Mouse (Mus musculus) ovary, postnatal 10 days (tissue): Measurements from ENCODE around the gene B3gnt6.
"Not testable (repeated sequence)": the region's sequence is repeated elsewhere in the genome, so short reads cannot be mapped to it uniquely, and the experiment has no call there.

Experiments
- DNase-seq: peaks from one replicate; pipeline ENCODE4 v3.0.0; 2022; ENCODE audit warnings: low spot score

B3gnt6 gene

DNA sequence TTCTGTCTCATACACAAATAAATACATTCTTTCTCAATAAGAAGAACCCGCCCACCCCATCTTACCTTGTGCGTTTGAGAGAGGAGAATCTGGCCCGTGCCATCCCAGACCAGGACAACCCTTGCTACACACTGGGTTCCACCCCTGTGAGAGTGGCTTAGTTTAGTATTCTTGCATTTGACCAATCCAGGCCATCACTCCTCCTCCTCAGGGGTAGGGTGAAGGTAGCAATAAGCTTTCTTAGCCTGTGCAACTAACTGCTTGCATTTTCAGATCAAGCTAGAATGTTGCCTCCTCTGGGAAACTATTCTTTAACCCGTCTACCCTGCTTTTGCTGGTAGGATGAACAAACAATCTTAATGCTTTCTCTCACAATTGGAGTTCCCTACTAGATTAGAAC, at the start of gene B3gnt6:
TSS of gene B3gnt6 (minus strand) at position 101 of the 400 bp plus-strand sequence.
- DNase-seq = no peak

DNA sequence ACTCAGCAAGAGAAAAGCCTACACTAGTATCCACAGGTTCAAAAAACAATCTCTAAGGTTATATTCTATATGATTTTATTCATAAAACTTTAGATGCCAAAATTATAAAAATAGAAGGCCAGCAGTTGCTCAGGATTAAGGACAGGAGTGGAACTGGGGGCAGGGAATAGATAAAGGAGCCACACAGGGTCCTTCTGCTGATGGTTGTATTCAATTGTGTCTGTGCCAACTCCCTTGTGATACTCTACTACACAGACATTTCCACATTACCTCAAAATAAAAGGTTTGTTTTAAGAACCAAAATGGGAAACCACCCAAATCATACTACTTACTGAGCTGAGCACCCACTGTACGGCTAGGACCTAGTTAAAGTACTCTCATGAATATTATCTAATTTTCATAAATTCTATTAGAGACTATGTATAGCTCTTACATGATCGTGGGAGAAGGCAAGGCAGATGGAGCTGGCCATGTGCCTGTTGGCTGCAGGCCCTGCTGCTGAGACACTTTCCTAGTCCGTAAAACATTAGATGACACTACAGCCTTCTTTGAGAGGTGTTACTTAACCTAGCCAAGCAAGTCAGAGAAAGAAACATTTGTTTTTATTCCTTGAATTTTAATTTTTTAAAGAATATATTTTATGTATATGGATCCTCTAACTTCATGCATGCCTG, 37.5 kb upstream of the B3gnt6 start:
- DNase-seq = no peak

DNA sequence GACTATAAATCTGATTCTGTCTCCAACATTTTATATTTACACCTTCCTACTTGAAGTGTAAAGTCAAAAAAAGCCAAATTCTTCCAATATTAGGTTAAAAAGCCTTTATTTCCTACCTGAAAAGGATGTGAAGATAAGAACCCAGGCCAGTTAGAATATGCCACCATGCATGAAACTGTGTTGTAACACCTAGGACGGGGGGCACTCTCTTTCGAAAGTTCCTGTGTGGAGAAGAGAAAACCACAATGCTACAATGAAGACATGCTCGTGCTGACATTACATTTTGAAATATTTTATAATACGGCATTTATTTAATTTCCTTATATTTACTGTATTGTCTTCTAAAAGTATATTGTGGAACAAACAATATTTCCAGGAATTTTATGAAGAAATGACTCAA, 24.5 kb upstream of the B3gnt6 start:
- no peak for DNase-seq

DNA sequence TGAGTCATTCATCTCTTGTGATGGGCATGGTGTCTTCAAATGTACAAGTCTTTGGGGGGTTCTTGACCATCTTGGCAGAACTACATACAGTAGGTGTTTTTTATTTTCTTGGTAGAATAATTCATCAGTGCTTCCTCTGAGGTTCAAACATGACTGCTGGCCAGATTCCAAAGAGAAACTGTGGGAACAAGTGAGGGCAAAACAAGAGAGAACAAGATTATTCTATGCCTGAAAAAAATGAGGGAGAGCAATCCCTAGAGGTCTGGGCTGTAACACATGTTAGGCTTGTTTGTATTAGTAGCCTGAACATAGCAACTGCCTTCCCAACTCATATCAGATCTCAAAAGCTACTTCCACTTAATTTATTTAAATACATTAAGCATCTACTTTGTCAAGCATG, 17.4 kb upstream of the B3gnt6 start:
- no peak for DNase-seq

DNA sequence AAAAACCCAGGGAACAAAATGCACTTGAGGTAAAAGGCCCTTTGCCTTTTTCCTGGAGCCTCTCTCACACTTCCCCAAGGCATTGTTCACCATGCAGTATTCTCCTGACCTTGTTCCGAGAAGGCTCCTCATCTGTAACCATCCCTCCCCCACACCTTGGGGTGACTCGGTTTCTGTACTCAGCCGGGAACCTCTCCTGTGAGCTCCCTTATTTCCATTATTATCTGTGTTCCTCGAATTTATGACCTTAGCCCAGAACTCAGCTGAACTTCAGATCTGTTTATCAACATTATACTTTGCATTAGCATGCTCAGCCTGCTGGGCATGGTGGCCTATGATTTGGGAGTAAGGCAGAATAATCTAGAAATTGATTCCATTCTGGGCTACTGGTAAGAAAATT, 3.7 kb upstream of the B3gnt6 start:
- DNase-seq = no peak

DNA sequence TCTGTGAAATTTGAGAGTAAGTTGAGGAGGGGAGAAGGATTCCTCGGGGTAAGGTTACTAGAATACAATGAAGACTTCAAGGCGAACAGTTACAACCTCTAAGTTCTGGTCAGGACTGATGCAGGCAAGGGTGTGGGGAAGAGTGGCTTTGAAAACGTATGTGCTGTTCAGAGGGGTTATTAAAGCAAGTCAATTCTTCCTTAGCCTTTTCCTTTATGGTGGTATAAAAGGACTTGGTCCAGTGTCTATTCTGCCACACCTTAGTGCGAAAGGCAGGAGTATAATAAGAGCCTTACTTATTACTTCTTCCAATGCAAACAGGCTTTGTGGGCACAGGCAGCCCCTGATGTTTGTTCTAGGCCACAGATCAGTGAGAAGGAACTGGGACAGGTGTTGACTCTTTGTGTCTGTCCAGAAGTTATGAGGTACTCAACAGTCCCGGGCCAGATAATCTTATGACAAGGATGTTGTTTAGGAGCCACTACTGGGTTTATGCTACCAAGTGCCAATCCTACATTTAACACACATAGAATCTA, 2.3 kb upstream of the B3gnt6 start:
- no peak for DNase-seq

DNA sequence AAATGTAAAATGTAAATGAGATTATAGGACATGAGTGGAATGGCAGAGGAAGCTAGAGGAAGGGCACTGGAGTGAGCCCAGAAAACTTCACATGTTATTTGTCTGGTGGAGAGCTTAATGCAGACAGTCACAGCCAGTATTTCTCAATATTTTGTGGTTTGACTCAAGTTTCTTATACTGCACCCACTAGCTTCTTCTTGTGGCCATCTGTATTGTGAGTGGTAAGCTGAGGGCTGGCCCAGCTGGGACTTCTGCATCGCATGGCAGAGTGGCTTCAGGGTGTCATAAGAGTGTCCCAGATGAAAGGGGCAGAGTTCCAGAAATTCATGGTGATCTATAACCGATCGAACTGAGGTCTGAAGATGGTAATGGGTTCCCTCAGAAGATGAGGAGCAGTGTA, 1.1 kb upstream of the B3gnt6 start:
- DNase-seq = no peak

DNA sequence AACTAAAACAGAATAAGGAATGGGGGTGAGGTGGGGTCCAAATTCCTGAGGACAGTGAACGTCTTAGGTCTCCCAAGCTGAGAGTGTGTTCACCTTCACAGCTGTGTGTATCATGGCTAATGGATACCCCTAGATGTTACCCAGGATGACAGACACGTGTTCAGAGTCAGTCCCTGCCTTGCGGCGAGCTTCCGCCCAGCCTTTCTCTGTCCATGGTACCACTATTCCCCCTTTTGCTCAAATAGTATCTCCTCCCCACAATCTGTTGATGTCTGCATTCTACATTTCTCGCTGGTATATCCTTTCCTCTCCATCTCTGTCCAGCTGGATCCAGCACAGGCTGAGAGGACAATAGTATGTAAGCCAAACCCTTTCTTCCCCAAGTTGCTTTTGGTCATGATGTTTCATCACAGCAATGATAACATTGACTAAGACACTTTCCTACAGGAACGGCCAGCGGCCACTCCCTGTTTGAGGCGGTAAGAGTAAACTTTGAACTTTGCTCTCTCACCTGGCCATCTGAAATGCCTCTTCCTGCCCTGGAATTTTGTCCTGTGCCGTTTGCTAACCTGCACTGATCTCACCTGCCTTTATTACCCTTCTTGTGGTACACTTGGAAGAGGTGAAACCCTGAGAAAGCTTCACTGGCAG, 4.0 kb downstream of the B3gnt6 start:
- no peak for DNase-seq

DNA sequence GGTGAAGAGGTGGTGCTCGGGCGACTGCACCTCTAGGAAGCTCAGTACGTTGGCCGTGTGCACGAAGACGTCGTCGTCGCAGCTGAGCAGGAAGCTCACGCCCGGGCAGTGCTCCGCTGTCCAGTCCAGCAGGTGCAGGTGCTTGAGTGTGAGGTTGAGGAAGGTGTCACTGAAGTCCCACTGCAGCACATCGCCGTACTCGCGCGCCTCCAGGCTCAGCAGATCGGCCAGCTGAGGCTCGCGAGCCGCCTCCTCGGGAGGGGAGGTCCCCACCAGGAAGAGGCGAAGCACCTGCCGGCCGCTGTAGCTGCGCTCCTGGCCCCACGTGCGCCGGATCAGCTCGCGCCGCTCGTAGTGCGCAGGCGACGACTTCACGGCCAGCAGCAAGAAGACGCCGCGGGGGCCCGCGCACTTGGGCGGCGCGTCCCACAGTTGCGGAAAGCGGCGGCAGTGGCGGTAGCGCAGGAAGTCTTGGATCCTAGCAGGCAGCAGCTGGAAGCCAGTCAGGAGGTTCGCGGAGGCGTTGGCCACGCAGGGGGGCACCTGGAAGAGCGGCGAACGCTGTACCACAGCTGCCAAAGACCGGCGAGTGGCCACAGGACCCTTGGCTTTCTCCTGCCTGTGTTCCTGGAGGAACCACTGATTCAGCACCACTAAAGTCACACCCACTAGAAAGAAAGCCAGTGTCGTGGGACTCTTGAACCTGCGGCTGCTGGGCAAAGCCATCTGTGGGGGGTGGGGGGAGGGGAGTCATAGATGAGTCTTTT, 5.1 kb downstream of the B3gnt6 start:
- DNase-seq = no peak

DNA sequence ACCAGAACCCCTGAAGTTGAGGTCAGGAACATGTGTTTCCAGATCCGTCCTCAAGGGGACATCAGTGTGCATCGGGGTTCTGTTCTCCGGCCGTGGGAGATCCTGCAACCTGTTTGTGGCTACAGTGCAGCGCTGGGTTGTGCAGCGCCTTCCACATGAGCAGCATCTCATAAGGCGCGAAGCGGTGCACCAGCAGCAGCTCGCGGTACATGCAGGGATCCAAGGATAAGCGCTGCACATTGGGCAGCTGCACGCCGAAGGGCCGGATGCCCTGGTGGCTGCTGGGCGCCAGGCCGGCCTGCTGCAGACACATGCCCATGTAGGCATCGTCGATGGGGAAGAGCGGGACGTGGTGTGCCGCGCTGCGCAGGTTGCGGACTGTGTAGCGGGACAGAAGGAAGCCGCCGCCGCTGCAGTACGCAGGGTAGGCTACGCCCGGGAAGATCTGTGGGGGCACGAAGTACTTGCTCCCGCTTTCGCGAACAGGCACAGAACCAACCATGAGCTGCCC, 5.7 kb downstream of the B3gnt6 start:
- DNase-seq = no peak

DNA sequence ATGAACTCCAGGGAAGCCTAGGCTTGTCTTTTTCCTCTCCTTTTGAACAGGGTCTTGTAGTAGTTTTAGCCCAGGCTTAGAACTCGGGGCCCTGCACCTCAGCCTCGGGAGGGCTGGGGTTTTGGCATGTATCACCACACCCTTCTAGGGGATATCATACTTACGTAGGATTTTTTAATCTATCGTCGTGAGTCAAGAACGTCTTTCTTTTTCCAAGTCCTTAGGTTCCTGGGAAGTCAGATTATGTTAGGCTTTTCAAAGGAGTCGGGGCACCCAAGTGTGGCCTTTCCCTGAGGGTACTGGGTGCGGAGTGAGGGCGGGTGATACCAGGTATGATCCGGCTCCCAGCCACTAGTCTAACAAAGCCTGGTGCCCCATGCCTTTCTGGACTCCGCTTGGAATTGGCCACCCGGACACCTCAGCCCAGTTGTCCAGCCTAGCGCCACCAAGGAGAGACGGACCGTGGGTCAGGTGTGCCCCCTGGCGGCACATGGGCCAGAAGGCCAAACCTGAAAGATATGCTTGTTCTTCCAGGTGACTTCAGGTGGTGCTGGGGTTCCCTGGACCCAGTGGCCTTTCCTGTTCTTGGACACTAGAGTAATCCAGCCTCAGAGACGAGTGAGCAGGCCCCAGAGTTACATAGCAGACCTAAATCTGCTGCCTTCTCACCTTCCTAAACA, 7.6 kb downstream of the B3gnt6 start:
- no peak for DNase-seq

DNA sequence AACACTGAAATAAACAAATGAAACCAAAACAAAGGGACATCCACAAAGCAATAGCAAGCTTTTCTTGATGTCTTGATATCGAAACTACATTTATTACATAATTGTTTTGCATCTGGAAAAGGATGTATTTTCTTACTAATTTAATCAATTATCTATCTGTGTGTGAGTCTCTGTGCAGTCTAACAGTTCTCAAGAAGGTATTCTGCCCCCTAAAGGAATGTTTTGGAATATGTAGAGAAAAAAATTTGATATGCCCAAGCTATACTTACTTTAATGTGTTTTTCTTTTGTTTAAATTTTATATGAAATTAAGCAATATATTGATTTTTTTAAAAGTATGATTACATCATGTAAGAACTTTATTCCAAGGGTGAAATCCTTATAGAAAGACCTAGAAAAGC, 8.7 kb downstream of the B3gnt6 start:
- no peak for DNase-seq

DNA sequence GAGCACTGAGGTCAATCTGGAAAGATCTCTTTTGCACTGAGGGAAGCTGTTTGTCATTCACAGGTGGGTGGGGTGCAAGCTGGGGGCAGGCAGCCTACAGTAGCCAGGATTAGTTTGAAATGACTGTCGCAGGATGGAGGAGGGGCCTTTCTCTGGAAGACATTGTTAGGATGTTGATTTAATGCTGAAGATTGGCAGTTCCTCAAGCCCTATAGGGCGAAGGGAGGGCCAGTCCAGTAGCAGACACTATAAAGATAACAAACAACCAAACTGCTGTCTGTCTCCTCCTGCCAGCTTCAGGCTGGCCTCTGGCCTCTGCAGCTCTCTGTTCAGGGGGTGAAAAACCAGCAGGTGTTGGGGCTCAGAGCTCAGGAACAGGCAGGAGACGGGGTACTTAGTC, 9.5 kb downstream of the B3gnt6 start:
- DNase-seq = no peak

DNA sequence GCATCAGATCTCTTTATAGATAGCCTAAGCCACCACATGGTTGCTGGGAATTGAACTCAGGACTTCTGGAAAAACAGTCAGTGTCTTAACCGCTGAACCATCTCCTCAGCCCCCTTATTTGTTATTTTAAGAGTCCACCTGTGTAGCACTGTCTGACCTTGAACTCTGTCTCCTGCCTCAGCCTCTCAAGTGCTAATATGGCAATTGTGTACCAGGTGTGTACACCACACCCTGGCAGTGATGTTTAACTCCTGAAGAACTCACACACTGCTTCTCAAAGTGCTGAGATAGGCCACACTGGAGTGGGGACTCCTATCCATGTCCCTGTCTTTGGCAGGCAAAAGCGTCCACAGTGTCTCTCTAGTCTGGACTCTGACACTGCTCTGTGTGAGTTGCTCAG, 10.6 kb downstream of the B3gnt6 start:
- DNase-seq = no peak

DNA sequence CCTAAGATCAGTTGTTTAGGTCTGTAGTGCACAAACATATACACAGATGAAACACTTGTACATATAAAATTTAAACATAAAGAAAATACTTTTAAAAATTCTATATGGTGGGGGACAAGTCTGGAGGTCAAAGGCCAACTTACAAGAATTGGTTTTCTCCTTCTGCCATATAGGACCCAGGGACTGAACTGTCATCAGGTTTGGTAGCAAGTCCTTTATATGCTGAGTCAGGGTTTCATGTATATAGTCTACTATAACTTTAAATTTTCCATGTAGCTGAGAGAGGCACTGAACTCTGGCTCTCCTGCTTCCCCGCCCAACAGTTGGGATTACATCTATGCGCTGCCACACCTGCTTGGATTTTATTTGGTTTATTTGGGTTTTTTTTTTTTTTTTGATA, 11.0 kb downstream of the B3gnt6 start:
- no peak for DNase-seq

DNA sequence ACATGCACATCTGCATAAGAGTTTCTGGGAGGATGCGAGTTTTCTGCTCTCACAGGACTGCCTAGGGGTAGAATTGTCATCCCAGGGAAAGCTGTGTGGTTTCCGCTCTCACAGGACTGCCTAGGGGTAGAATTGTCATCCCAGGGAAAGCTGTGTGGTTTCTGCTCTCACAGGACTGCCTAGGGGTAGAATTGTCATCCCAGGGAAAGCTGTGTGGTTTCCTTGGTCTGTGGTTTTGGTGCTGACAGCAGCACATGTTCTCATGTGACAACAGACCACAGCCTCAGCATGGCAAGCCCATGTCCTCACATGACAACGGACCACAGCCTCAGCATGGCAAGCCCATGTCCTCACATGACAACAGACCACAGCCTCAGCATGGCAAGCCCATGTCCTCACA, 11.9 kb downstream of the B3gnt6 start:
- not testable (repeated sequence) for DNase-seq

DNA sequence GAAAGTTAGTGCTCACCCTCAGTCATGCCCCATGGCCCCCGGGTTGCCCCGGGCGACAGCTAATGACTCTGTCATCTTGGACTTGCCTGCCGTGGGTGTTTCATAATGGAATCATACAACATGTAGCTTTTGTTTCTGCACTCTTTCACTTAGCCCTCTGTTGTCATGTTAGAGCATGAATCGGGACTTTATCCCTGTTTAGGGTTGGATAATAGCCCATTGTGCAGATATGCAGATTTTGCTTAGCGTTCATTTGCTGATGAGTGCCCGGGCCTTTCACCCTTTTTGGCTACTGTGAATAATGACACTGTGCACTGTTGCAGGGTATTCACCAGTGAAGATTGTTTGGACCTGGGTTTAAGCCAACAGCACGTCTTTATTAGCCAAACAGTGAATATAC, 12.6 kb downstream of the B3gnt6 start:
- DNase-seq = no peak

DNA sequence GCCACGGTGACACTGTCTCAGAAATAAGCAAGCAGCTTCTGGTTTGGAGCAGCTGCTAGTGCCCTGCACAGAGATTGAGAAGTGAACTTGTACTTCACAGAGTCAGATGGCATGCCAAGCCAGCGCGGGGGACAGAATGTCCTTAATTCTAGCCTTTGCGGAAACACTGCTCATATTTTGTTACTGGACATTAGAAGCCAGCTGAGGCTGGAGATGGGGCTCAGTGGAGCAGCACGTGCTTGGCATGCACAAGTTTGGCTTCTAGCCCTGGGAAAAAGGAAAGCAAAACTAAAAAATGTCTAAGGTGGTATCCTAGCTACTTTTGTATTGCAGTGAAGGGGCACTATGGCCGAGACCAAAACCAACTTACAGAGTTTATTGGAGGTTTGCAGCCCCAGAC, 14.0 kb downstream of the B3gnt6 start:
- DNase-seq = no peak

DNA sequence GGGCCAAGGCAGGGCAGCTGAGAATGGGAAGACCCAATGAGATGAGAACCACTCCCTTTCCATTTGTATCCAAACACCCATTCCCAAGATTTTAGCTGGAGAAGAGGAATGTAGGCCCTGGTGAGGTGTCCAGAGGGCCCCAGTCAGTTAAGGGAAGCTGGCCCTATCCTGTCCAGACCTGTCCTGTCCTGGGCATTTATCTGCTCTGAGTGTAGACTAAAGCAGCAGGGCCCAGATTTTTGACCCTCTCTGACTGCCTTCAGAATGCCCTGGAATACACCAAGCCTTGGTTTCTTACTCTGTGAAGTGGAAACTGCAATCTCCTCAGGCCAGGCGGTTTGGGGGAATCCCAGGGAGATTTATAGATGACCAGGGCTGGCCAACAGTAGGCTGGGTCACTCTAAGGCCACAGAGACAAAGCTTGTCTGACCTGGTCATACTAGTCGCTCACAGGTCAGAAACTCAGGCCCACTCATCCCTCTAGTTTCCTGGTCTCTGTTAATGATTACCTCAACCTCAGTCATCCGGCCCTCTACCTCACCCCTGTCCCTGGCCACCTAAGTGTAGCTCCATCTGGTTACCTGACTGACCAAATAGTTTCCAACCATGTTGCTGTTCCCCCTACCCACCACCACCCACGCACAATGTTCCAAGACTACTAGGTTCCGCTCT, 20.6 kb downstream of the B3gnt6 start:
- no peak for DNase-seq

DNA sequence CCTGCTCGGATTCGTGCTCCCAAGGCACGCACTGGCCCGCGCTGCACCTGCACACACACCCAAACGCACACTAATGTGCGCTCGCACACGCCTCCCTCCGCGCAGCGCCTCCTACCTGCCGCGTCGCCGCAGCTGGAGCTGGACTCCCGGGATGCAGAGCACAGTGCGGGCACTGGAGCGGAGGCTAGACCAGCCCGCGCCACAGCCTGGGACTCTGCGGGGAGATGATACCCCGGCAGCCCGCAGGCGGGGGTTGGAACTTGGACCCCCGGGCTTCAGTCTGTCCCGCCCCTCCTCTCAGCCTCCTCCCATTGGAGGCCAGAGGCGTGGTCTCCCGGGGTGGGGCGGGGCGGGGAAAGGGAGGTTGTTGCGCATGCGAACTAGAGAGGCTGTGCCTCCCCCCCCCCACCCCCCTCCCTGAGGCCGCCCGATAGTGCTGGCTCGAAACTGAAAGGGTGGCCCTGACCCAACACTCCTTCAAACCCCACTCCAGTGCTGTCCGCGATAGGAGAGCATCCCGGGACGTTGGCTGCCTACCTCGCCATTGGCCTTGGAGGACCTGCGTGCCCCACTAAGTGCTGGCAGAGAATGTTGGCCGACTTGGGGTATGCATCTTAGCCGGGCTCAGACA, 21.2 kb downstream of the B3gnt6 start, which contains the start of gene Capn5:
TSS of gene Capn5 (minus strand) at position 346 of the 631 bp plus-strand sequence.
- DNase-seq = no peak

DNA sequence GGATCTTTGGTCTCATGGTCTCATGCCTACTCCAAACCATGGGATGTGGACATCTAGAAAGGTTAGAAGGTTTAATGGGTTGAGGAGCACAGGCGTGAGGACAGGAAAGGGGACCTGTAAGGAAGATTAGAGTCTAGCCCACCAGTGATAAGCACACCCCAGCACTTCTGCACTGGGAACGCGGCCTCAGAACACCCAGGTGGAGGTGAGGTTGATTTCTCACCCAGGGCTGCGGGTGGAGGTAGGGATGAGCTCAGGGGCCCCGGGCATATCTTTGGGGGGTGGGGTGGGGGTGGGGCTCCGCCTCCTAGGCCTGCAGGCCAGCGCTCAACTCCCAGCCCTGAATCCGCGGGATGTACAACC, 21.7 kb downstream of the B3gnt6 start:
- DNase-seq = no peak
